Mouse (Mus musculus) 3T3-L1 (cell line): ENCODE measurements around the gene Ncapd2.

Experiments used
- DNase-seq: peaks from one replicate; pipeline ENCODE4 v3.0.0-alpha.2; 2015; ENCODE audit warnings: low read depth, low spot score

The Ncapd2 gene

GRCm38 (mm10) chr6:125166051-125166751 lies 25.3 kb downstream of the Ncapd2 start, which contains the start of gene Gapdh:
Gene Gapdh, minus strand, starts transcription at chr6:125166467.
- peak; percentile 97 for DNase-seq

- DNase-seq: peak; percentile 99
These were observed 26.1 kb downstream of the Ncapd2 start for GRCm38 (mm10) chr6:125165328-125165891.

- DNase-seq: peak; percentile 81
These were observed 26.7 kb downstream of the Ncapd2 start for GRCm38 (mm10) chr6:125164672-125165327.

- peak; percentile 62 for DNase-seq
These were observed 27.5 kb downstream of the Ncapd2 start for GRCm38 (mm10) chr6:125163801-125164657.

- peak; percentile 45 for DNase-seq
These were observed 28.7 kb downstream of the Ncapd2 start for GRCm38 (mm10) chr6:125162615-125163305.

- DNase-seq: peak; percentile 92
These were observed 29.5 kb downstream of the Ncapd2 start for GRCm38 (mm10) chr6:125161971-125162370.

- DNase-seq: peak; percentile 94
These were observed 30.4 kb downstream of the Ncapd2 start for GRCm38 (mm10) chr6:125160854-125161760.

- no peak for DNase-seq
These were observed 31.0 kb downstream of the Ncapd2 start for GRCm38 (mm10) chr6:125160558-125160853.

GRCm38 (mm10) chr6:125159773-125160557 lies 31.5 kb downstream of the Ncapd2 start:
- no peak for DNase-seq

GRCm38 (mm10) chr6:125158944-125159492 lies 32.5 kb downstream of the Ncapd2 start:
- no peak for DNase-seq

GRCm38 (mm10) chr6:125156903-125157614 lies 34.4 kb downstream of the Ncapd2 start:
- no peak for DNase-seq

- no peak for DNase-seq
These were observed 35.0 kb downstream of the Ncapd2 start for GRCm38 (mm10) chr6:125156491-125156890.

GRCm38 (mm10) chr6:125155262-125155661 lies 36.2 kb downstream of the Ncapd2 start:
- no peak for DNase-seq

GRCm38 (mm10) chr6:125154550-125154949 lies 37.0 kb downstream of the Ncapd2 start:
- DNase-seq: peak; percentile 71

- DNase-seq: no peak
These were observed 37.8 kb downstream of the Ncapd2 start for GRCm38 (mm10) chr6:125153682-125154081.

- no peak for DNase-seq
These were observed 38.5 kb downstream of the Ncapd2 start for GRCm38 (mm10) chr6:125153018-125153389.

GRCm38 (mm10) chr6:125152212-125153017 lies 39.1 kb downstream of the Ncapd2 start:
- DNase-seq: no peak

- no peak for DNase-seq
These were observed 41.9 kb downstream of the Ncapd2 start for GRCm38 (mm10) chr6:125149569-125149950.
